Mouse (Mus musculus) layer of hippocampus, adult 11-12 months (tissue): ENCODE data around the gene Lamc2.
A peak's percentile ranks its signal among the peaks of the same experiment; 100 is the strongest.

Experiments
- DNase-seq: peaks from one replicate; pipeline ENCODE4 v3.0.0; 2022; ENCODE audit warnings: low spot score

The Lamc2 gene

GRCm38 (mm10) chr1:153126491-153127381, 59.5 kb downstream of the Lamc2 start:
- no peak for DNase-seq

GRCm38 (mm10) chr1:153125287-153126275, 60.7 kb downstream of the Lamc2 start:
- DNase-seq = no peak

- DNase-seq = no peak
Observed at GRCm38 (mm10) chr1:153124502-153124901, 61.7 kb downstream of the Lamc2 start.

GRCm38 (mm10) chr1:153122764-153123163, 63.5 kb downstream of the Lamc2 start:
- DNase-seq = no peak

- no peak for DNase-seq
Observed at GRCm38 (mm10) chr1:153121320-153121719, 64.9 kb downstream of the Lamc2 start.

- DNase-seq = no peak
Observed at GRCm38 (mm10) chr1:153120544-153120943, 65.7 kb downstream of the Lamc2 start.

GRCm38 (mm10) chr1:153115315-153115714, 70.9 kb downstream of the Lamc2 start:
- no peak for DNase-seq

- DNase-seq = no peak
Observed at GRCm38 (mm10) chr1:153111596-153111995, 74.7 kb downstream of the Lamc2 start.

- DNase-seq = no peak
Observed at GRCm38 (mm10) chr1:153109836-153110235, 76.4 kb downstream of the Lamc2 start.

- no peak for DNase-seq
Observed at GRCm38 (mm10) chr1:153109346-153109745, 76.9 kb downstream of the Lamc2 start.

GRCm38 (mm10) chr1:153107866-153108265, 78.4 kb downstream of the Lamc2 start:
- peak; percentile 60 for DNase-seq

- no peak for DNase-seq
Observed at GRCm38 (mm10) chr1:153104804-153105203, 81.4 kb downstream of the Lamc2 start.

- no peak for DNase-seq
Observed at GRCm38 (mm10) chr1:153103186-153103554, 83.1 kb downstream of the Lamc2 start.

- no peak for DNase-seq
Observed at GRCm38 (mm10) chr1:153102296-153103185, 83.7 kb downstream of the Lamc2 start.

- peak; percentile 56 for DNase-seq
Observed at GRCm38 (mm10) chr1:153101327-153101880, 84.8 kb downstream of the Lamc2 start.

GRCm38 (mm10) chr1:153100912-153101311, 85.3 kb downstream of the Lamc2 start:
- no peak for DNase-seq

GRCm38 (mm10) chr1:153098586-153098985, 87.7 kb downstream of the Lamc2 start:
- DNase-seq = no peak

- no peak for DNase-seq
Observed at GRCm38 (mm10) chr1:153097017-153097675, 89.1 kb downstream of the Lamc2 start.

GRCm38 (mm10) chr1:153095826-153096727, 90.2 kb downstream of the Lamc2 start:
- no peak for DNase-seq

GRCm38 (mm10) chr1:153095328-153095727, 90.9 kb downstream of the Lamc2 start:
- DNase-seq = no peak
